Mouse (Mus musculus) neural tube, embryonic 12.5 days (tissue): Measurements from ENCODE around the gene Zfp580. TPM values are rescaled to one million over a fixed set of nuclear protein-coding genes. Genes with fewer than 3 reads are reported as not detected.

Experiments
- ATAC-seq: fragments of 200-750 bp; cut with Nextera tagmentation; 2 replicates; pipeline ENCODE4 v1.8.0; 2017; ENCODE audit warnings: low read depth, mild to moderate bottlenecking, moderate TSS enrichment, moderate library complexity; ENCODE audit not compliant: low FRiP score
- H3K27ac ChIP-seq: fragments of 300-500 bp; sonication (generic); 2 replicates; pipeline ENCODE4 v1.5.1; 2016
- H3K27me3 ChIP-seq: fragments of 300-500 bp; sonication (generic); replicated peaks from 2 replicates; pipeline ENCODE4 v1.6.1; 2016; ENCODE audit warnings: mild to moderate bottlenecking
- H3K36me3 ChIP-seq: fragments of 300-500 bp; sonication (generic); 2 replicates; pipeline ENCODE4 v1.6.1; 2016; ENCODE audit warnings: mild to moderate bottlenecking
- H3K4me1 ChIP-seq: fragments of 300-500 bp; sonication (generic); 2 replicates; pipeline ENCODE4 v1.6.1; 2016
- H3K4me2 ChIP-seq: fragments of 300-500 bp; sonication (generic); replicated peaks from 2 replicates; pipeline ENCODE4 v1.6.1; 2016; ENCODE audit warnings: mild to moderate bottlenecking
- H3K4me3 ChIP-seq: fragments of 300-500 bp; sonication (generic); 2 replicates; pipeline ENCODE4 v1.5.1; 2016
- H3K9ac ChIP-seq: fragments of 300-500 bp; sonication (generic); 2 replicates; pipeline ENCODE4 v1.6.1; 2016; ENCODE audit warnings: mild to moderate bottlenecking
- H3K9me3 ChIP-seq: fragments of 300-500 bp; sonication (generic); 2 replicates; pipeline ENCODE4 v1.6.1; 2016; ENCODE audit warnings: mild to moderate bottlenecking
- WGBS: fragments of 180-500 bp; shearing (Covaris S2); methylation state at CpG from one replicate; pipeline ENCODE4 v1.1.7; 2016; 5-methylcytosine and 5-hydroxymethylcytosine counted together
- polyA plus RNA-seq: library from polyadenylated mRNA; unstranded; fragments of >200 nt; fragmentation: Nextera tagmentation; extraction: Ambion mirVana; gene quantifications from 2 replicates; pipeline ENCODE4 v1.2.1, GENCODE M21; 2016

Zfp580 gene
- polyA plus RNA-seq, 1 experiment from 2014 or later: 56.0 TPM

- peak within 1 kb of the TSS; percentile 98 for H3K9ac ChIP-seq
- peaks cover 49% of the 10 kb centered on the region for H3K36me3 ChIP-seq
- WGBS: under 1% methylated on average over 81 of the region's 81 CpGs
- peak within 1 kb of the TSS; percentile 69 for H3K27ac ChIP-seq
- H3K4me2 ChIP-seq: peak within 1 kb of the TSS; percentile 73
- peaks cover 13% of the 10 kb centered on the region for H3K4me1 ChIP-seq
- no peaks in the 10 kb centered on the region for H3K9me3 ChIP-seq
- peak within 1 kb of the TSS; percentile 98 for H3K4me3 ChIP-seq
- ATAC-seq: peak; percentile 99
- no peaks in the 10 kb centered on the region for H3K27me3 ChIP-seq
Observed at GRCm38 (mm10) chr7:5080010-5080751, 28.8 kb downstream of the Zfp580 start, which contains the start of gene Epn1. Epn1 (plus strand) TSS chr7:5080235.

- Histone ChIP-seq H3K27me3 (no peaks in the 10 kb centered on the region), H3K36me3 (peaks cover 48% of the 10 kb centered on the region), H3K9ac (peak overlapping the region; percentile 98), H3K4me2 (peak overlapping the region; percentile 73), H3K9me3 (no peaks in the 10 kb centered on the region), H3K4me3 (peak overlapping the region; percentile 98), H3K27ac (no peak overlapping the region), H3K4me1 (peaks cover 13% of the 10 kb centered on the region)
- WGBS: 22% methylated on average over 6 of the region's 6 CpGs
- ATAC-seq: no peak
Observed at GRCm38 (mm10) chr7:5080815-5081214, 29.5 kb downstream of the Zfp580 start.

- no peak for ATAC-seq
- 71% methylated on average over 6 of the region's 6 CpGs for WGBS
Observed at GRCm38 (mm10) chr7:5081241-5081640, 29.9 kb downstream of the Zfp580 start.

GRCm38 (mm10) chr7:5081939-5082338, 30.6 kb downstream of the Zfp580 start:
- Histone ChIP-seq H3K27ac (no peak overlapping the region), H3K9ac (no peak overlapping the region), H3K36me3 (peaks cover 46% of the 10 kb centered on the region), H3K27me3 (no peaks in the 10 kb centered on the region), H3K4me1 (peaks cover 13% of the 10 kb centered on the region), H3K9me3 (no peaks in the 10 kb centered on the region), H3K4me2 (peak overlapping the region; percentile 73), H3K4me3 (no peak overlapping the region)
- WGBS: 97% methylated on average over 2 of the region's 2 CpGs
- no peak for ATAC-seq

More at GRCm38 (mm10) chr7:5081241-5081640, 29.9 kb downstream of the Zfp580 start:
- Histone ChIP-seq H3K27me3 (no peaks in the 10 kb centered on the region), H3K27ac (no peak overlapping the region), H3K9ac (peak overlapping the region; percentile 98), H3K9me3 (no peaks in the 10 kb centered on the region), H3K4me2 (peak overlapping the region; percentile 73), H3K4me1 (peaks cover 13% of the 10 kb centered on the region), H3K36me3 (peaks cover 49% of the 10 kb centered on the region), H3K4me3 (peak overlapping the region; percentile 98)

- Histone ChIP-seq H3K9ac (no peak overlapping the region), H3K4me2 (no peak overlapping the region), H3K36me3 (peaks cover 32% of the 10 kb centered on the region), H3K9me3 (no peaks in the 10 kb centered on the region), H3K4me1 (peaks cover 16% of the 10 kb centered on the region), H3K27ac (no peak overlapping the region), H3K27me3 (no peaks in the 10 kb centered on the region), H3K4me3 (no peak overlapping the region)
- no peak for ATAC-seq
- 94% methylated on average over 18 of the region's 18 CpGs for WGBS
Observed at GRCm38 (mm10) chr7:5083325-5084105, 32.2 kb downstream of the Zfp580 start.

GRCm38 (mm10) chr7:5085512-5085911, 34.2 kb downstream of the Zfp580 start:
- Histone ChIP-seq H3K36me3 (peaks cover 36% of the 10 kb centered on the region), H3K9me3 (no peaks in the 10 kb centered on the region), H3K4me1 (peaks cover 16% of the 10 kb centered on the region), H3K4me3 (no peak overlapping the region), H3K4me2 (no peak overlapping the region), H3K27me3 (no peaks in the 10 kb centered on the region), H3K9ac (no peak overlapping the region), H3K27ac (no peak overlapping the region)
- WGBS: 100% methylated on average over 1 of the region's 1 CpGs
- ATAC-seq: no peak

- Histone ChIP-seq H3K4me1 (peaks cover 3% of the 10 kb centered on the region; the same call in 1 of the 2 replicates), H3K9ac (no peak overlapping the region), H3K4me2 (no peak overlapping the region), H3K36me3 (peaks cover 46% of the 10 kb centered on the region), H3K27me3 (no peaks in the 10 kb centered on the region), H3K9me3 (no peaks in the 10 kb centered on the region), H3K27ac (no peak overlapping the region), H3K4me3 (no peak overlapping the region)
- WGBS: 74% methylated on average over 5 of the region's 5 CpGs
- no peak for ATAC-seq
Observed at GRCm38 (mm10) chr7:5086921-5087440, 35.6 kb downstream of the Zfp580 start.

GRCm38 (mm10) chr7:5087886-5088285, 36.5 kb downstream of the Zfp580 start:
- no peak overlapping the region for H3K27ac ChIP-seq
- H3K4me2 ChIP-seq: no peak overlapping the region
- WGBS: 87% methylated on average over 4 of the region's 4 CpGs
- 0 out of 2 replicates have a peak overlapping the region, but pooled peaks have one; percentile 0 for H3K9ac ChIP-seq
- ATAC-seq: no peak
- H3K4me3 ChIP-seq: no peak overlapping the region
- no peaks in the 10 kb centered on the region for H3K27me3 ChIP-seq
- H3K9me3 ChIP-seq: no peaks in the 10 kb centered on the region
- peaks cover 55% of the 10 kb centered on the region for H3K36me3 ChIP-seq
- H3K4me1 ChIP-seq: 0 out of 2 replicates have a peak, but pooled peaks cover 3% of the 10 kb centered on the region

GRCm38 (mm10) chr7:5089853-5090252, 38.5 kb downstream of the Zfp580 start:
- H3K36me3 ChIP-seq: peaks cover 67% of the 10 kb centered on the region
- 96% methylated on average over 15 of the region's 15 CpGs for WGBS
- no peak for ATAC-seq

GRCm38 (mm10) chr7:5091008-5091728, 39.8 kb downstream of the Zfp580 start:
- Histone ChIP-seq H3K27ac (no peak overlapping the region), H3K9me3 (no peaks in the 10 kb centered on the region), H3K4me1 (0 out of 2 replicates have a peak, but pooled peaks cover 3% of the 10 kb centered on the region), H3K4me3 (no peak overlapping the region), H3K27me3 (no peaks in the 10 kb centered on the region), H3K4me2 (no peak overlapping the region), H3K9ac (no peak overlapping the region), H3K36me3 (peaks cover 70% of the 10 kb centered on the region)
- no peak for ATAC-seq
- WGBS: 89% methylated on average over 15 of the region's 15 CpGs

More at GRCm38 (mm10) chr7:5089853-5090252, 38.5 kb downstream of the Zfp580 start:
- Histone ChIP-seq H3K4me2 (no peak overlapping the region), H3K4me1 (0 out of 2 replicates have a peak, but pooled peaks cover 3% of the 10 kb centered on the region), H3K27ac (no peak overlapping the region), H3K9ac (no peak overlapping the region), H3K9me3 (no peaks in the 10 kb centered on the region), H3K4me3 (no peak overlapping the region), H3K27me3 (no peaks in the 10 kb centered on the region)

- H3K4me2 ChIP-seq: no peak overlapping the region
- H3K9me3 ChIP-seq: no peaks in the 10 kb centered on the region
- H3K36me3 ChIP-seq: peaks cover 78% of the 10 kb centered on the region
- H3K4me1 ChIP-seq: no peaks in the 10 kb centered on the region
- no peaks in the 10 kb centered on the region for H3K27me3 ChIP-seq
- no peak overlapping the region for H3K4me3 ChIP-seq
- whole genome bisulfite sequencing: 87% methylated on average over 6 of the region's 6 CpGs
- H3K27ac ChIP-seq: no peak overlapping the region
- no peak overlapping the region for H3K9ac ChIP-seq
- no peak for ATAC-seq
Observed at GRCm38 (mm10) chr7:5092381-5092780, 41.0 kb downstream of the Zfp580 start.
